Mouse (Mus musculus) megakaryocyte, embryonic 14.5 days (primary cell): ENCODE data around the gene Rtn4.

Experiments used
- FLI1 ChIP-seq: IDR thresholded peaks from 2 replicates; pipeline ENCODE4 v1.6.1; 2012; ENCODE audit warnings: low read length, inconsistent platforms, mixed read lengths
- GATA1 ChIP-seq: IDR thresholded peaks from 3 replicates; pipeline ENCODE4 v1.6.1; 2012; ENCODE audit warnings: mixed read lengths, low read length, inconsistent platforms, borderline replicate concordance

GRCm38 (mm10) chr11:29714789-29715188 lies 22.0 kb downstream of the Rtn4 start:
- TF ChIP-seq GATA1, result no peak
- no peak for TF ChIP-seq FLI1
